Mouse (Mus musculus) heart, embryonic 16.5 days (tissue): ENCODE data around the gene Dusp2. TPM values are rescaled to one million over a fixed set of nuclear protein-coding genes. Genes with fewer than 3 reads are reported as not detected.

Experiments
- ATAC-seq: fragments of 200-750 bp; cut with Nextera tagmentation; replicated peaks from 2 replicates; pipeline ENCODE4 v1.8.0; 2017; ENCODE audit warnings: moderate number of reproducible peaks; ENCODE audit not compliant: insufficient read depth, low FRiP score; ENCODE audit errors: extremely low read depth
- H3K27ac ChIP-seq: fragments of 300-500 bp; sonication (generic); 2 replicates; pipeline ENCODE4 v1.5.1; 2014; ENCODE audit warnings: mild to moderate bottlenecking, low read length, control low read depth, moderate library complexity
- H3K27me3 ChIP-seq: fragments of 300-500 bp; sonication (generic); 2 replicates; pipeline ENCODE4 v1.6.1; 2014; ENCODE audit warnings: low read length, mixed read lengths; ENCODE audit not compliant: control insufficient read depth, insufficient read depth
- H3K36me3 ChIP-seq: fragments of 300-500 bp; sonication (generic); 2 replicates; pipeline ENCODE4 v1.6.1; 2014; ENCODE audit not compliant: control insufficient read depth, insufficient read depth
- H3K4me1 ChIP-seq: fragments of 300-500 bp; sonication (generic); 2 replicates; pipeline ENCODE4 v1.6.1; 2014; ENCODE audit warnings: low read length, mixed read lengths; ENCODE audit not compliant: control insufficient read depth, insufficient read depth
- H3K4me2 ChIP-seq: fragments of 300-500 bp; sonication (generic); 2 replicates; pipeline ENCODE4 v1.6.1; 2014; ENCODE audit warnings: low read depth, mild to moderate bottlenecking, control low read depth, low read length
- H3K4me3 ChIP-seq: fragments of 300-500 bp; sonication (generic); 2 replicates; pipeline ENCODE4 v1.5.1; 2014; ENCODE audit warnings: mild to moderate bottlenecking, control low read depth, low read length
- H3K9ac ChIP-seq: fragments of 300-500 bp; sonication (generic); 2 replicates; pipeline ENCODE4 v1.6.1; 2014; ENCODE audit warnings: low read length, control low read depth
- H3K9me3 ChIP-seq: fragments of 300-500 bp; sonication (generic); replicated peaks from 2 replicates; pipeline ENCODE4 v1.6.1; 2016; ENCODE audit warnings: low read length; ENCODE audit not compliant: control insufficient read depth
- WGBS: fragments of 180-500 bp; shearing (Covaris S2); extraction: QIAGEN DNeasy Blood & Tissue Kit; methylation state at CpG from one replicate; pipeline ENCODE4 v1.1.7; 2014; 5-methylcytosine and 5-hydroxymethylcytosine counted together
- polyA plus RNA-seq: library from polyadenylated mRNA; unstranded; fragments of >200 nt; fragmentation: Nextera tagmentation; extraction: Ambion mirVana; gene quantifications from 2 replicates; pipeline ENCODE4 v1.2.1, GENCODE M21; 2015

The Dusp2 gene
- polyA plus RNA-seq, 1 experiment from 2014 or later: 18.1 TPM

DNA sequence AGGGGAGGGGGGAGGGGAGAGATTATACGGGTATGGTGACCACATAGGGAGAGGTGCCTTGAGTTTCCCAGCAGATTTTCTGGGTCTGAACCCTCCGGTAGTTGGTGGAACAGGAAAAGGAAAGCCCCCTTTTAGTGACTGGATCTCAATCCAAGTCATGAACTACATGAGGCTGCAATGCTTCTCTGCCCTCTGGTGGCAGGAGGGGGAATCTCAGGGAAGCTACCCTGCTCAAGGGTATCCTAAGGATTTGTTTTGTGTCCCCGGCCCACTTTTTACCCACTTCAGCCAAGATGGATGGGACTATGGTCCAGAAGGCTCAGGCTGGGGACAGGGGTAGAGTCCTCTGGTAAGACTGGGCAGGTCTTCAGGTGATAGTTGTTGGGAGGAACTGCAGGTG is 5.2 kb downstream of the Dusp2 start:
- no peaks in the 10 kb centered on the region for H3K9me3 ChIP-seq
- 7% methylated on average over 3 of the region's 3 CpGs for WGBS
- no peak for ATAC-seq

GRCm38 (mm10) chr2:127346334-127346733 is 10.4 kb downstream of the Dusp2 start:
- no peaks in the 10 kb centered on the region for H3K9me3 ChIP-seq
- WGBS: 67% methylated on average over 1 of the region's 1 CpGs
- no peak overlapping the region for H3K9ac ChIP-seq
- H3K36me3 ChIP-seq: no peaks in the 10 kb centered on the region
- H3K4me2 ChIP-seq: no peak overlapping the region
- no peak for ATAC-seq
- H3K27me3 ChIP-seq: no peaks in the 10 kb centered on the region
- no peak overlapping the region for H3K4me3 ChIP-seq
- no peaks in the 10 kb centered on the region for H3K4me1 ChIP-seq
- no peak overlapping the region for H3K27ac ChIP-seq

More for the DNA sequence above, 5.2 kb downstream of the Dusp2 start:
- Histone ChIP-seq H3K4me1 (peaks cover 4% of the 10 kb centered on the region; the same call in 1 of the 2 replicates), H3K27ac (no peak overlapping the region), H3K4me3 (no peak overlapping the region), H3K4me2 (no peak overlapping the region), H3K9ac (no peak overlapping the region), H3K36me3 (no peaks in the 10 kb centered on the region), H3K27me3 (peaks cover 9% of the 10 kb centered on the region)

GRCm38 (mm10) chr2:127347147-127347985 is 11.4 kb downstream of the Dusp2 start:
- H3K4me1 ChIP-seq: no peaks in the 10 kb centered on the region
- H3K27ac ChIP-seq: no peak overlapping the region
- WGBS: 73% methylated on average over 13 of the region's 13 CpGs
- H3K36me3 ChIP-seq: no peaks in the 10 kb centered on the region
- no peaks in the 10 kb centered on the region for H3K27me3 ChIP-seq
- H3K4me2 ChIP-seq: no peak overlapping the region
- no peak overlapping the region for H3K9ac ChIP-seq
- H3K9me3 ChIP-seq: no peaks in the 10 kb centered on the region
- no peak for ATAC-seq
- no peak overlapping the region for H3K4me3 ChIP-seq

- ATAC-seq: no peak
- no peak overlapping the region for H3K27ac ChIP-seq
- WGBS: 74% methylated on average over 4 of the region's 4 CpGs
Observed at GRCm38 (mm10) chr2:127353881-127354280, 17.9 kb downstream of the Dusp2 start.

DNA sequence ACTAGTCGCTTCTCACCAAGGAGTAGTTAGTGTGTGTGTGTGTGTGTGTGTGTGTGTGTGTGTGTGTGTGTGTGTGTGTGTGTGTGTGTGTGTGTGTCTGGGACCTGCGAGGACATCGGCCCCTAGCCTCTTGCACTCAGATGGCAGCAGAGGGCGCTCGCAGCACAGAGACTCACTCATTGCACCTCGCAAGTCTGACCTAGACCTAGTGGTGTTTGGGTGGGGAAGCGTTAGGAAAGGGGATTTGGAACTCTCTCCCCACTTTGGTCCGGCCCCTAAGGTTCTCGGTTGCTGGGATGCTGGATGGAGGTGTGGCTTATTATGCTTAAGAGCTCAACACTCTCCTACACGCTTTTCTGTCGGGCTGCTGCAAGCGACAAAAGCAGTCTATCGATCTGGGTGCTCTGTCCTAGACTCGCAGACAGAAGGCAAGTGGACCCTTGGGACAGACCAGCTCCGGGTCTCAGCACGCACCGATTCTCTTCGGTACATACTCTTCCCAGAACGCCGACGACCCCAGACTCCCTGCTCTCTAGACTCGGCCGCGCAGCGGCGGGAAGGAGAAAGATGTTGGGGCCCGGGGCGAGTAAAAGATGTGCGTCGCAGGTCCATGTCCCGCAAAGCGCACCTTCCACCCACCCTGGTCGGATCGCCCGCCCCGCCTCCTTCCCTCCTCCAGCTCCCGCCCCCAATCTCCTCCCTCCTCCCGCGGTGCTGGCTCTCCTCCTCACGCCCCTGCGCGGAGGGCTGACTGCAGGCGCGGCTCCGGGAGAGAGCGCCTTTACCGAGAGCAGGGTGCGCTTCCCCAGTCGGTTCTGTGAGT is 26.7 kb downstream of the Dusp2 start, which contains the start of gene Adra2b:
Gene Adra2b (plus strand): TSS at position 750 of the 823 bp plus-strand sequence.
- under 1% methylated on average over 46 of the region's 49 CpGs for WGBS
- Histone ChIP-seq H3K4me1 (peaks cover 13% of the 10 kb centered on the region), H3K36me3 (no peaks in the 10 kb centered on the region), H3K27ac (no peak within 1 kb of the TSS), H3K4me3 (peak within 1 kb of the TSS; percentile 52), H3K9ac (peak within 1 kb of the TSS; percentile 63), H3K4me2 (peak within 1 kb of the TSS; percentile 81), H3K9me3 (no peaks in the 10 kb centered on the region), H3K27me3 (peaks cover 58% of the 10 kb centered on the region)
- ATAC-seq: peak; percentile 76

More at GRCm38 (mm10) chr2:127353881-127354280, 17.9 kb downstream of the Dusp2 start:
- no peak overlapping the region for H3K4me3 ChIP-seq
- H3K9ac ChIP-seq: no peak overlapping the region
- H3K36me3 ChIP-seq: no peaks in the 10 kb centered on the region
- H3K27me3 ChIP-seq: peaks cover 5% of the 10 kb centered on the region; the same call in 1 of the 2 replicates
- H3K4me2 ChIP-seq: no peak overlapping the region
- no peaks in the 10 kb centered on the region for H3K4me1 ChIP-seq
- no peaks in the 10 kb centered on the region for H3K9me3 ChIP-seq

DNA sequence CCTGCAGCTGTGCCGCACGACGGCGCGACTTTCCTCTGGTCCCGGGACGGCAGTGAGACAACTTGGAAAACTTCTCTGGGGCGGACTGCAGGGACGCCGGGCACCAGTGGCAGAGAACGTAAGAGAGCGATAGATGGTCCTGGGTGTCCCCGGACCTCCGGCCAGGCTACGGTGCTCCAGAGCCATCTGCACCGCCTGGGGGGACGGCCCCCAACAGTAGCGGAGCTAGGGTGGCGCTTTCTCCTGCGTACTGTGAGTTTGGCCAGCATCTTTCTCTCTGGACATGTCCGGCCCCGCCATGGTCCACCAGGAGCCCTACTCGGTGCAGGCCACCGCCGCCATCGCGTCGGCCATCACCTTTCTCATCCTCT is 27.3 kb downstream of the Dusp2 start:
- Histone ChIP-seq H3K27ac (no peak overlapping the region), H3K27me3 (peaks cover 58% of the 10 kb centered on the region), H3K4me3 (peak overlapping the region; percentile 52), H3K4me1 (peaks cover 13% of the 10 kb centered on the region), H3K9ac (peak overlapping the region; percentile 63), H3K36me3 (no peaks in the 10 kb centered on the region), H3K4me2 (peak overlapping the region; percentile 81), H3K9me3 (no peaks in the 10 kb centered on the region)
- ATAC-seq: 0 out of 2 replicates have a peak, but pooled peaks have one; percentile 4
- WGBS: under 1% methylated on average over 28 of the region's 28 CpGs

DNA sequence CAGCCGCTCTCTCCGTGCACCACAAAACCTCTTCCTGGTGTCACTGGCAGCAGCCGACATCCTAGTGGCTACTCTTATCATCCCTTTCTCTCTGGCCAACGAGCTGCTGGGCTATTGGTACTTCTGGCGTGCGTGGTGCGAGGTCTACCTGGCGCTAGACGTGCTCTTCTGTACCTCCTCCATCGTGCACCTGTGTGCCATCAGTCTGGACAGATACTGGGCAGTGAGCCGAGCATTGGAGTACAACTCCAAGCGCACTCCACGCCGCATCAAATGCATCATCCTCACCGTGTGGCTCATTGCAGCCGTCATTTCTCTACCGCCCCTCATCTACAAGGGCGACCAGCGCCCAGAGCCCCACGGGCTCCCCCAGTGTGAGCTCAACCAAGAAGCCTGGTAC is 27.7 kb downstream of the Dusp2 start:
- H3K9ac ChIP-seq: no peak overlapping the region
- ATAC-seq: no peak
- H3K36me3 ChIP-seq: no peaks in the 10 kb centered on the region
- 2% methylated on average over 20 of the region's 20 CpGs for WGBS
- peaks cover 58% of the 10 kb centered on the region for H3K27me3 ChIP-seq
- H3K4me1 ChIP-seq: peaks cover 13% of the 10 kb centered on the region
- H3K27ac ChIP-seq: no peak overlapping the region
- H3K9me3 ChIP-seq: no peaks in the 10 kb centered on the region
- peak overlapping the region; percentile 52 for H3K4me3 ChIP-seq
- H3K4me2 ChIP-seq: peak overlapping the region; percentile 81

- Histone ChIP-seq H3K36me3 (no peaks in the 10 kb centered on the region), H3K4me1 (peaks cover 13% of the 10 kb centered on the region), H3K4me2 (no peak overlapping the region), H3K9me3 (no peaks in the 10 kb centered on the region), H3K27me3 (peaks cover 58% of the 10 kb centered on the region), H3K27ac (no peak overlapping the region), H3K9ac (no peak overlapping the region), H3K4me3 (peak overlapping the region; percentile 9; the same call in 1 of the 2 replicates)
- ATAC-seq: no peak
- WGBS: 16% methylated on average over 8 of the region's 8 CpGs
Observed at GRCm38 (mm10) chr2:127364452-127364851, 28.5 kb downstream of the Dusp2 start.
